Mouse (Mus musculus): Measurements from ENCODE around the gene Nipal1.

- TF ChIP-seq CTCF (IDR thresholded peaks at IDR 0.05; ENCODE audit: low read depth, low read length) (no peak), POLR2A (IDR thresholded peaks at IDR 0.05; ENCODE audit: insufficient read depth, low read length) (no peak)
These were observed 17.3 kb downstream of the Nipal1 start for GRCm38 (mm10) chr5:72664854-72665253.

All from ES-Bruce4 (cell line).